Mouse (Mus musculus): ENCODE measurements at regions not wholly inside any gene's neighbourhood (a gene's known extent, or its start where the extent isn't known, plus 50 kb on each side); places are given as distances from the start of the nearest gene placed in this dataset.

DNA sequence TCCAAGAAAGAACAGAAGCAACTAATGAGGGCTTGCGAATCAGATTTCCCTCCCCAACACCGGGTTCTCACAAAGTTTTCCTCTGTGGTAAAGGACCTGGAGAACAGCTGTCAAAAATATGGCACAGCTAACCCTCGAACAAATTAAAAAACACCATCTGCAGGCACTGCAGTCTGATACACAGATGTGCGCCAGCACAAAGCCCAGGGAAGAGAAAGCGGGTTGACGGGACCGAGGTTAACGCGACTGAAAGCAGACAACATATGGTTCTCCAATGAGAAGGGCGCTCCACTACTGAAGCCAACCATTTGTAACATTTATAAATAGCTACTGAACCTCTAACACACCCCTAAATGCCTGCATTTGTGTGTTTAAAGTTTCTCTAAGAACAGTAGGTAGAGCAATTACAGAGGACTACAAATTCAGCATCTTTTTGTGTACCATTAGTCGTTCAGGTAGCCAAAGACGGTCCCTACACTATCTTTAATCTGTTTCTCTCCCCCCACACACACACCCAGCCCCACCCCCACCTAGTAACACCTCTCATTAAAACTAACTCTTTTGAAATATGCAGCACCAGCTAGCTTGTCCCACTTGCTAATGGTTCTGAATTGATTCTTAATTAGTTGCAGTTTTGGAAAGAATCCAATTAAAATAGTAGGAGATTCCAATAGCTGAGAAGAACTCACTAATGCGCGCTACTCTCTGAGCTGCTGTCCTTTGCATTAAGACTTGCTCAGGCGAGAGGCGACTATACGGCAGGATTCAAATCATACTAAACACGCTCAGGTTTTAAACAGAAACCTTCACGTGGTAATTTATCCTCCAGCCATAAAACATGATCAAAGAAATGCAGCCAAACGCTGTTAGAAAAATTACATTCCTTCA lies 236.0 kb upstream of the Hnrnpa3 start:
- DNase-seq = no peak

- DNase-seq = no peak
Observed at GRCm38 (mm10) chr2:75423872-75424271, 235.2 kb upstream of the Hnrnpa3 start.

GRCm38 (mm10) chr2:75424363-75424762 lies 234.7 kb upstream of the Hnrnpa3 start:
- DNase-seq = no peak

GRCm38 (mm10) chr2:75424911-75425310 lies 234.2 kb upstream of the Hnrnpa3 start:
- no peak for DNase-seq

DNA sequence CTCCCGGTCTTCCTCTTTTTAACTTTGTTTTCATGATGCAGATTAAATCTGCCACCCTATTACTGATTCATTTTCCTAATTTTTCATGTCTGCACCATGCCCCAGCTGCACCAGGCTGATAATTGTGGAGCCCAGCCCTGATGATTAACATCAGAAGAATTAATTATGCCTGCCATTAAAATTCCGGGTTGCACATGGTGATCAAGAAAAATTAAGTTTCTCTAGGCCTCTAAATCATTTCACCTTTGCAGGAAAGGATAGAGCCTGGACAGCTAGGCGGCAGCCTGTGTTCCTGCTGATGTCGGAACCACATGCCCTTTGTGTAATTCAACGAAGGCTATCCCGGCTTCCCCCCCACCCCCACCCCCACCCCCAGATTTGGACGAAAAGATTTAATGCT lies 233.7 kb upstream of the Hnrnpa3 start:
- DNase-seq = no peak

DNA sequence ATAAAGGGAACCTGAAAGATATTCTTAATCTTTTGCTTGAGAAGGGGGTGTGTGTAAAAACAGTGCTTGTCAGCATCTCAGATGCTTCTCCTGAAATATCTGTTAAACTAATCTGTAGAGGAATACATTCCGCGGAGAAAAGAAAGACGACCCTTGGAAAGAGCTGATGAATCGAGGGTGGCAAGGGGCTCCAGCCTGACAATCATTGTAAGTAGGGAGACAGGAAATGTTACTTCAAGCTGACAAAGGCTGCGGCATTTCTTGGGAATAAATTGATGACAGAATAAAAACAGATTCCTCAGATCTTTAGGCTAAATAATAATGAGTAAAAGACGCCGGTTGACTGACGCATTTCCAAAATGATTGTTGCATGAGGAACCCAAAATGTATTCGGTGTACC lies 233.3 kb upstream of the Hnrnpa3 start:
- DNase-seq = no peak

GRCm38 (mm10) chr2:75427936-75428458 lies 231.1 kb upstream of the Hnrnpa3 start:
- no peak for DNase-seq

- no peak for DNase-seq
Observed at GRCm38 (mm10) chr2:75430161-75430940, 228.7 kb upstream of the Hnrnpa3 start.

- no peak for DNase-seq
Observed at GRCm38 (mm10) chr2:75431981-75432380, 227.1 kb upstream of the Hnrnpa3 start.

- DNase-seq = no peak
Observed at GRCm38 (mm10) chr2:75434521-75434920, 224.5 kb upstream of the Hnrnpa3 start.

GRCm38 (mm10) chr2:75439522-75440230 lies 219.4 kb upstream of the Hnrnpa3 start:
- DNase-seq = no peak

DNA sequence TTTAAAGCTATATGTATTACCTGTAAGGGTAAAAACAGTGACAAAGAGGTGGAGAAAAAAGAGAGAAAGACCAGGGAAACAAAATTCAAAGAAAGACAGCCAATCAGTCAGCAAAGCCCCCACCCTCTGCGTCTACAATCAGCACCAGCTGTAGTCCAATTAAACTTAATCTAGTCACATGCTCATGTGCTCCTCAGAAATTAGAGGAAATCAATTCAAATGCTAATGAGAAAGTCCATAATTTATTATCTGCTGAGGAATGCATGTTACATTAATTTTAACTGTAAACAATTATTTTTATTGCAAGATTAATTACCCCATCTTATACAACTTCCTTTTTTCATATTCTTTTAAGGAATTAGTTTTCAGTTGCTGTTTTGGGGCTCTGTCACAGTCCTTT lies 216.4 kb upstream of the Hnrnpa3 start:
- DNase-seq = no peak

- DNase-seq = no peak
Observed at GRCm38 (mm10) chr2:75445189-75445588, 213.9 kb upstream of the Hnrnpa3 start.

- no peak for DNase-seq
Observed at GRCm38 (mm10) chr2:75446996-75447715, 211.9 kb upstream of the Hnrnpa3 start.

DNA sequence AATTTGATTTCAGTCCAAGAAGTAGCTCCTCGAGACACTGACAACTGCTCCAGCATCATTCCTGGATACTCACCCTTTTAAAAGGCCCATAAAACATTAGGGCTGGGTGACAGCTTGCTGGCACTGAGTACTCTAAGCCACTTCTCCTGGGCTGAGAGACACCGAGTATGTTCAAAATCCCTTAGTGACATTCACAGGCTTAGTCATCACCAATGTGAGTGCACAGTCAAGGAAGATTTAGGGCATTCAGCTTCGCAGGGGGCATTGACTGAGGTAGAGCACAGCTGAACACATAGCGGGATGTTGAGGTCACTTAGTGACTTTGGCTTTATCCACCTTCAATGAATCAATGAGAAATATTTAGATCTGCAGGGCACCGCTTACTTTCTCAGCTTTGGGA lies 210.8 kb upstream of the Hnrnpa3 start:
- DNase-seq = no peak

- no peak for DNase-seq
Observed at GRCm38 (mm10) chr2:75451846-75452267, 207.2 kb upstream of the Hnrnpa3 start.

- no peak for DNase-seq
Observed at GRCm38 (mm10) chr2:75452274-75453148, 206.6 kb upstream of the Hnrnpa3 start.

GRCm38 (mm10) chr2:75455481-75455880 lies 203.6 kb upstream of the Hnrnpa3 start:
- DNase-seq = no peak

DNA sequence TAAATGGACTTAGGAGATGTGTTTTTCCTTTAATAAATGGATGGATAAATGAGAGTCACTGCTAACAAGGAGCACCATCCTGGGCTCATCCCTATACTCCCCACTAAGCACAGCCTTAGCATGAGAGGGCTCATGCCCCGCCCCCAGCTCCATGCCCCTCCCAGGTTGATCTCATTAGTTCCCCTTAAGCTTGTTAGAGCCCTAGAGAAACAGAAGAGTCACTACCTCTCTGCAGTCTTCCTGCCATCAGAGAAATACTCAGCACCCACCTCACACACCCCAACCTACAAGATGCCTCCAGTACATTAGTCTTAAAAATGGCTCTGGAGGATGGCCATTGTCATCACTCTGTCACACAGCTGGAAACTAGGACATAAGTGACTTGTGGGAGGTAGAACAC lies 202.8 kb upstream of the Hnrnpa3 start:
- no peak for DNase-seq

DNA sequence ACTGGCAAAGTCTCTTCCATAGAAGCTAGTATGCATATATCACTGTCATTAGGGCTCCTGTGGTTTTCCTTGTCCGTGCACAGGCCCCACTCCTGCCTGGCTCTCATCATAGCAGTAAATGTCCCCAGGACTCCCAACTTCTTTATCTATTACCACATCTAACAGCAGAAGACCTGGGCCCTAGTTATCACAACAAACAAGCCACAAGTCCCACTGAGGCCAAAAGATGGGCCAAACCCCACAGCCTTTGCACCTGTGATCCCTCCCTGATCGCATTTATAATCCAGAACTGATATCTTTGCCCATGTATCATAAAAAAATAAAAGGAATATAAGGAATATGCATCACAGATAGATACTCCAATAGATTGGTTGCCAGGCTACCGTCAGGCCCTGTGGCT lies 201.6 kb upstream of the Hnrnpa3 start:
- DNase-seq = no peak

DNA sequence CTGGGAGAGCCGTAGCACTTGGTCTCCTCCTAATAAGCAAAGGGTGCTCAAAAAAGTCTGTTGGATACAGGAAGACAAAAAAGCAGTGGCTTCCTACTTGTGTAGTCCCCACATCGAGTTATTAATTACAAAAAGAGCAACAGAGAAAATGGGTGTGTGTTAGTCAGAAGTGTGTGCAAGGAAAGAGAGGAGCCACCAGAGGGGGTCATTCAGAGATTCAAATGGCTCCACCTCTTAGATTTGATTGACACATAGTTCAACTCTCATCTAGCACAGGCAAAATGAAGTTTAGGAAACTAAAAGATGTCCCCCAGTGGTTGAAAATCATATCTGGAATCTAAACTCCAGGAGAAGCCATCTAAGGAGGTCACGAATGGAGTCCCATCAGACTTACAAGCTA lies 200.2 kb upstream of the Hnrnpa3 start:
- no peak for DNase-seq

All from kidney, postnatal 25 days (tissue).